Mouse (Mus musculus): ENCODE results near the gene Efcab3.

GRCm38 (mm10) chr11:105150691-105151090, 87.3 kb downstream of the Efcab3 start:
- TF ChIP-seq POLR2A (IDR thresholded peaks at IDR 0.05; ENCODE audit: borderline replicate concordance, low read depth, low read length) (no peak), CTCF (IDR thresholded peaks at IDR 0.05; ENCODE audit: low read depth, low read length) (no peak)
